Mouse (Mus musculus): ENCODE results near the gene Adipor2. TPM values are rescaled to one million over a fixed set of nuclear protein-coding genes. Genes with fewer than 3 reads are reported as not detected.
A peak's percentile ranks its signal among the peaks of the same experiment; 100 is the strongest.

Gene Adipor2
- total and polyA plus RNA-seq, 3 experiments = 55.9 to 198 (median 194) TPM

GRCm38 (mm10) chr6:119346257-119346656, 71.2 kb downstream of the Adipor2 start:
- no peak for DNase-seq

- peak; percentile 26 for DNase-seq
These were observed 76.1 kb downstream of the Adipor2 start for GRCm38 (mm10) chr6:119341409-119341808.

GRCm38 (mm10) chr6:119338121-119338912, 79.2 kb downstream of the Adipor2 start:
- no peak for DNase-seq

- no peak for DNase-seq
These were observed 80.2 kb downstream of the Adipor2 start for GRCm38 (mm10) chr6:119337287-119337686.

- DNase-seq = no peak
These were observed 81.4 kb downstream of the Adipor2 start for GRCm38 (mm10) chr6:119336124-119336523.

DNA sequence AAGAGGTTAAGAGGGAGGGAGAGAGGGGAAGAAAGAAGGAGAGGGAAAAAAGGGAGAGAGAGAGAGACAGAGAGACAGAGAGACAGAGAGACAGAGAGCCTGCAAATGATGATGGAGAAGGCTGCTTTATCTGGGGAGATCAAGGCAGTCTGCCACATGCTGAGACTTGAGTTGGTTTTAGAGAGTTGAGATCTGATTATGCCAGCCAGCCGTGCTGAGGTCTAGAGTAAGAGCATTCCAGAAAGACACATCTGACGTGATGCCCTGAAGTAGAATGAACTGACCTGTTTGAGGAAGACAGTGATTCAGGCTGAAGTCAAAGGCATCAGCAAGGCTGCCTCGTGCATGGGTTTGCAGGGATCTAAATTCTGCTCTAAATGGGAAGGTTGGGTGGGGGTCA, 83.7 kb downstream of the Adipor2 start:
- no peak for DNase-seq

DNA sequence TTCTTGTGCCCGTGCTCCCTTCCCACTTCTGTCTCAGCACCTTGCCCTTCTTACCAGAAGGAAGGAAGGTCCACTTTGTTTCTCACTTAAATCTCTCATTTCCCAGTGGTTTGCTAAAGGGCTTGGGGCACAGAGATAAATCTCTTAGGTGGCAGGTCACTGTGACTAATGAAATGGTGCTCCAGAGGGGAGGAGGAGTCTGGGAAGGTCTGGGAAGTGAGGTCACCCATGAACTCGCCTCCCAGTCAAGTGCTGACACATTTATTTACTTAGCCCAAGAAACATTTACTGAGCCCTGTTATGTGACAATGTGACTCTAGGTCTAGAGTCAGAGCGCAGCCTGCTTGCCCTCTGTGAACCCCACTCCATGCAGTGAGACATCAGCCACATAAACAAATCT, 84.3 kb downstream of the Adipor2 start:
- peak; percentile 76 for DNase-seq

GRCm38 (mm10) chr6:119332111-119332510, 85.4 kb downstream of the Adipor2 start:
- no peak for DNase-seq

DNA sequence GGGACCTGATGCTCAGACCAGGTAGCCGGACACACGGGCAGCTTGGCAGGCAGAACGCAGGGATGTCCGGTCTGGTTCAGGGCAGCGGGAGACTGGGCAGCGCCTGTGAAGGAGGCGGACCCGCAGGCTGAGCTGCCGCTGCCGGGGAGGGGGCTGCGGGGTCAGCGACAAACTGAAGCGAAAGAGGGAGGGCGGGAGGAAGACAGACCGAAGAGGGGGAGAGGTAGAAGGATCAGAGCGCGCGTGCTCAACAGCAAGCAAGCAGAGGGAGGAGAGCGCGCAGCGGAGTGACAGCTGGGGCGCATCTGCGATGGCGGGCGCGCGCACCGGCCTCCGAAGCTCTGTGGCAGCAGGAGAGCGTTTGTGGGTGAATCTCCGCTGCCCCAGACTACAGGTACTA, 87.0 kb downstream of the Adipor2 start, which contains the start of gene Lrtm2:
Lrtm2 (minus strand) TSS at position 261 of the 400 bp plus-strand sequence.
- no peak for DNase-seq

GRCm38 (mm10) chr6:119329936-119330335, 87.6 kb downstream of the Adipor2 start:
- no peak for DNase-seq

DNA sequence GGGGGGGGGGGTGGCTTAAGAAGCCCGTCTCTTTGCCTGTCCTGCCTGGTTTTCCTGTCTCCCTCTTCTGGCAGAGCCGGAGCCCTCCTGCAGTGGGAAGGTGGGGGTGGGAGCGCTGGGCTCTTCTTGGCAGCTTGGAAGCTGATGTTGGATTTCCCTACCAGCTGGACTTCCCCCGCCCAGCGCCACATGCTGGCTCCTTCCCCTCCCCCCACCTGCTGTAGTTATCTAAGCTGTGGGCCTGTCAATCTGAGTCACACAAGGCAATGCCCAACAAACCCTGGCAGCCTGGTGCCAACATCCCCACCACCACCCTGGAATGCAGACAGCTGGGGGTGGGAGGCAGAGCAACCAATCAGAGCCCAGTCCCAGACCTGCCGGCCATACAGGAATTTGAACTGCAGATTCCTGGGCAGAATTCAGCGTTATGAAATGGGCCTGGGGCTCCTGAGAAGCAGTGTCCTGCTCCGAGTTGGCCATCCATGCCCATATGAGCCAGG, 88.2 kb downstream of the Adipor2 start:
- peak; percentile 24 for DNase-seq

DNA sequence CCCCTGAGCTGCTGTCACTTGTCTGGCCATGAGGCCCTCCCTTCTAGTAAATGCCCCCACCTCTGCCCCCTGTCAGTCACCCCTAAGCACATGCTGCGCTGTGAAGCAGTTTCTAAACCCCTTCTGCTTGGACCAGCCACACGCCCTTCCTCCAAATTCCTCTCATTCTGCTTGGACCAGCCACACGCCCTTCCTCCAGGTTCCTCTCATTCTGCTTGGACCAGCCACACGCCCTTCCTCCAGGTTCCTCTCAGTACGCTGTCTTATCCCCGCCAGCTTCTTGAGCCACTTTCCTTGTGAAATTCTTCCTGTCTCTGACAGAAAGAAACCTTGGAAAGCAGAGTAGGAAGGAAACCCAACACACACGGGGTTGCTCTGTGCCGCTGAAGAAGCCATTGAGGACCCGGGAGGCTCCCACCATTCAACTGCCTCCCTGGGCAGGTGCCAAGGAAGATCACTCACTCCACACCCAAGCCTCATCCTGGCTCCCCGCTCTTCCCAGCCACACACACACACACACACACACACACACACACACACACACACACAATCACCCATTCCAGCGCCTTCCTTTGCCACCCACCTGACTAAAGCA, 88.9 kb downstream of the Adipor2 start:
- no peak for DNase-seq

DNA sequence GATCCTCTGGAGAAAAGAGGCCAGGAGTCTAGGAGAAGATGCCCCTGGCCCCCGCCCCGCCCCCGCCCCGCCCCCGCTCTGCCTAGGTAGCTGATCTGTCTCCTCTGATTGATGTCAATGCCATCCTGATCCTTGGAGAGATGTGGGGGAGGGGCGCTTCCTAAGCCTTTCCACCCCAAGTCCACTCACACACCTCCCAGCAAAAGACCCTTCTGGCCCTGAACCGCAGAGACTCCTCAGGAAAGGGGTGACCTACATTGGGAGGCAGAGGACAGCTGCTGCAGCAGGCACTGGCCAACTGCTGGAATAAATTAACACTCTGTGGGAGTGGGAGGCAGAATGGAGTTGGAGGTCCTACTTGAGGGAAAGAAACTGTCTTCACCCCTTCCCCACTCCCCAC, 91.0 kb downstream of the Adipor2 start:
- no peak for DNase-seq

GRCm38 (mm10) chr6:119325978-119326377, 91.5 kb downstream of the Adipor2 start:
- DNase-seq = no peak

- DNase-seq = no peak
These were observed 92.7 kb downstream of the Adipor2 start for GRCm38 (mm10) chr6:119324776-119325175.

DNA sequence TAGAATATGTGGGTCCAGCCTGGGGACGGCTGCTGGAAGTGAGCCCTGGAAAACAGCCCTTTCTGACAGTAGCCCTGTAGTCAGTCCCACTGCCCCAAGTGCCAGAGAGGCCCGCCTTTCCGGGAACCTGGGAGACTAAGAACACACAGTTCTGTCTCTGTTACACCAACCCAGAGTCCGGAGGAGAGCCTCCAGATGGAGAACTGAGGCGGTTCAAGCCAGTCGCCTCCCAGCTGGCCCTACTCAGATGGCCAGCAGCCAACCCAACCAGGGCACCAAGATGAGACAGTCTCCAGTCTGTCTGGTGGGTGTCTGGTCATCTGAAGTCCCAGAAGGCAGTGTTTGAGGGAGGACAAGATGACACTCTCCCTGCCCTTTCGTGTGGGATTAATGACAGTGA, 95.8 kb downstream of the Adipor2 start:
- DNase-seq = no peak

DNA sequence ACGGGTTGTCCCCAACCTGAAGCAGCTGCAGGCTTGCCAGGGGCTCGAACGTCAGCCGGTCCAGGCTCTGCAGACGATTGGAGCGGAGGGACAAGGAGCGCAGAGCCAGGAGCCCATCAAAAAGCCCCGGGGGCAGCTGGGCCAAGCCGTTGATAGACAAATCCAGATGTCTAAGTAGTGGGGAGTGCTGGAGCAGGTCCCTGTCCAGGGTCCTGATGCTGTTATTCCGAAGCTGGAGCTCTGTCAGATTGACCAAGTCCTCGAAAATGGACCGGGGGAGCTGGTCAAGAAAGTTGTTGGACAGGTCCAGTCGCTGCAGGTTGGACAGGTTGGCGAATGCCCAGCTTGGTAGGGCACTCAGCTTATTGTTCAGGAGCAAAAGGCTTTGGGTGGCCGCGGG, 97.0 kb downstream of the Adipor2 start:
- DNase-seq = peak; percentile 31

- no peak for DNase-seq
These were observed 98.1 kb downstream of the Adipor2 start for GRCm38 (mm10) chr6:119319358-119319757.

- DNase-seq = no peak
These were observed 98.8 kb downstream of the Adipor2 start for GRCm38 (mm10) chr6:119318732-119319131.

DNA sequence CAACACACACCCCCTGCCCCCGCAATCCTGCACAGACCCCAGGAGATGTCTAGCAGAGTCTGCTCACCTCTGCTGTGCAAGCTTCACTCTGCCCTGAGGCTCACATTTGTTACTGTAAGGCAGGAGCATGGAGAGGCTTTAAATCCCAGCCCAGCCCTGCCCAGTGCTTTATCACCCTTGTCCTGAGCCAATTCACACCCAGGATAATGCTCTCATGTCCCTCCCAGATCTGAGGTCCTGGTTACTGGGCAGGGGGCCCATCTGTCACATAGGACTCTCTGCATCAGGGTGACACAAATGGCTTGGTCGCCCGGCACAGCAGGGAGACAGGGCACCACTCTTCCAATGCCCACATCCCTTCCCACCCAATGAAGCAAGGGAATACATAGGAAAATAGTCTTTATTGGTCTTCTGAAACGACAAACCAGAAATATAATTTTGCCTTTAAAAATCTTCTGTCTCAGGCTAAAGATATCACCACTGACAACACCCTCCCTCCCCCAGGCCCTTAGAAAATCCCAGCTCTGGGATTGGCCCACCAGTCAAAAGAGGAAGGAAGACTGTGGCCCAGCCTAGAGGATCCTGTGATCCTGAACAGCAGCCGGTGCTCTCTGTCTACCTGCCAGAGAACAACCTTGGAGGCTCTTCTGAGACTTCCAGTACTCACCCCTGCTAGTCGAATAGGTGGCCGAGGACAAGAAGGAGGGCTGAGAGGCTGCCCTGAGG, 102.6 kb downstream of the Adipor2 start:
- no peak for DNase-seq

DNA sequence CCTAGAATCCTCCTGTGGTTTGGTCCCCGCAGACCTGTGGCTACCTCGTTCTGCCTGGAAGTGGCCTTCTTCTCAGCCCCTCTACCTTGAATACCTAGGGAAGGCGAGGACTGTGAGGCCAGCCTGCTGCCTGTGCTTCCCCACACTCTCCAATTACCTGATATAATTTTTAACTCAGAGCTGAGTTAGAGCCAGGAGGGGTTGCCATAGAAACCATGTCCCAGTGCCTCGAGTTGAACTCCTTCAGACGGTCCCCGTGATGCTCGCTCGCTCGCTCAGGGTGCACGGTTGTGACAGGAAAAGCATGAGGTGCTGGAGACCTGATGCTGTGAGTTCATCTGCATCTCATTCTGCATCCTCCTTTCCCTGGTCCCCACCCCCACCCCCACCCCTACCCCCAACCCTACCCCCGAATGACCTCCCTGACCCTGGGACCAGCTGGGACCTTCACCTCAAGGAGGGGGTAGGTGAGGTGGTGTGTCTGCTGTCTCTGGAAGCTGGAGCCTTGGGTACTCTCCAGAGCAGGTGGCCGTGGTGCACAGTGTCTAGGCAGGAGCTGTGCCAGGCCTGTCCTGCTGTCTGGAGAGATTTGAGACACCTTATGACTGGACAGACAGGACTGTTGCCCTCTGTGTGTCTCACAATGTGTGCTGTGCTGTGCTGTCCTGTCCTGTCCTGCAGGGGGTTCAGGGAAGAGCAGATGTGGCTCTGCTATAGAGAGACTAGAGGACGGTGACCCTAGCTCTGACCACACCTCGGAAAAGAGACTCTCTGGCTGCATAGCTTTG, 103.7 kb downstream of the Adipor2 start:
- no peak for DNase-seq

GRCm38 (mm10) chr6:119313096-119313495, 104.4 kb downstream of the Adipor2 start:
- no peak for DNase-seq
